Mouse (Mus musculus) heart, postnatal 4 days (tissue): Measurements from ENCODE around the gene Rab2b. TPM values are rescaled to one million over a fixed set of nuclear protein-coding genes. Genes with fewer than 3 reads are reported as not detected.
"Not testable (repeated sequence)": the region's sequence is repeated elsewhere in the genome, so short reads cannot be mapped to it uniquely, and the experiment has no call there.

Experiments used
- DNase-seq: peaks from one replicate; pipeline ENCODE4 v3.0.0; 2021
- total RNA-seq, 2 experiments: library from RNA; stranded (reverse); gene quantifications; 2 replicates each; pipeline ENCODE4 v1.2.3; 2021

Gene Rab2b
- total RNA-seq = 10 to 100 TPM in 1 of 2 experiments, 1 to 10 TPM in 1; 8.9 to 10.6 TPM

- DNase-seq = peak; percentile 99
Observed at GRCm38 (mm10) chr14:52278932-52279746, at the start of gene Rab2b, which contains the start of gene Tox4. Rab2b (minus strand) TSS chr14:52279545. Tox4 (plus strand) TSS chr14:52279146.

GRCm38 (mm10) chr14:52327910-52328812, 48.8 kb upstream of the Rab2b start, which contains the start of gene Sall2:
Sall2 (minus strand) TSS chr14:52328762.
- no peak for DNase-seq

DNA sequence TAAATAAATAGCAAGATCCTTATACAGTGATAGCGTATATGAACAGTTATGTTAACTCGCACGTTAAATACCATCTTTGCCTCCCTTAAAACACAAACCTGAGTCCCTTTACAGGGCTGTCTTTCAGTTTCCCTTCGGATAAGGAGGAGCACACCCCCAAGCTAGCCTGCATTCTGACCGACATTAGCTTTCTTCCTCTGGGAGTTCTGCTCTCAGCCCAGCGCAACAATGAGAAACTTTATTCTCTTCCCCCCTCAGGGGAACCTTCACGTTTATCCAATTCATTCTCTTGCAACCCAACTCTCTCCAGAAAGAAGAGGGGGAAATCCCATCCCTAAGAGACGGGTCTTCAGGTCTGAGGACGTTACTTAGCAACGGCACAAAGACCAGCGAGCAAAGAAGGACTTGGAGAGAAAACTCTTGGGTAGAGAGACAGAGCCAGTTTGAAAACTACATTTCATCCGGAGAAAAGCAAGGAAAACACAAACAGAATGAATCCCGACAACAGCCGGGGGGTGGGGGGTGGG, 48.1 kb upstream of the Rab2b start:
- no peak for DNase-seq

- DNase-seq = no peak
Observed at GRCm38 (mm10) chr14:52325890-52326289, 46.5 kb upstream of the Rab2b start.

DNA sequence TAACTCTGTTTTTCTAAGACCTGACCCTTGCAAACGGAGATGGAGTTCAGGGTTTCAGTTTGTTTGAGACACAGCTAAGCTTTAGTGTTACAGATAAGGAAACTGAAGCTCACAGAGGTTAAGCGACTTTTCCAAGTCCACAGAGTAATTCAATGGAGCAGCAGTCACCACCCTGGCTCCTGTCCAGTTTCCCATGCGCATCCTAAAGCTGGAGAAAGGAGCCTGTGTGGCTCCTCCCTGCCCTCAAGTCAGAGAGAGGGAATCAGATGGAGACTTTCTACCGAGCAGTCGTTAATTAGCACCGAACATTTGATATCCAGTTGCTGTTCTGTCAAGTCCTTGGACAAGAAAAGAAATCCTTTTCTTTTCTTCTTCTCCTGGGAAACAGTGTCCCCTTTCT, 40.0 kb upstream of the Rab2b start:
- DNase-seq = no peak

GRCm38 (mm10) chr14:52316441-52317225, 37.3 kb upstream of the Rab2b start:
- DNase-seq = no peak

DNA sequence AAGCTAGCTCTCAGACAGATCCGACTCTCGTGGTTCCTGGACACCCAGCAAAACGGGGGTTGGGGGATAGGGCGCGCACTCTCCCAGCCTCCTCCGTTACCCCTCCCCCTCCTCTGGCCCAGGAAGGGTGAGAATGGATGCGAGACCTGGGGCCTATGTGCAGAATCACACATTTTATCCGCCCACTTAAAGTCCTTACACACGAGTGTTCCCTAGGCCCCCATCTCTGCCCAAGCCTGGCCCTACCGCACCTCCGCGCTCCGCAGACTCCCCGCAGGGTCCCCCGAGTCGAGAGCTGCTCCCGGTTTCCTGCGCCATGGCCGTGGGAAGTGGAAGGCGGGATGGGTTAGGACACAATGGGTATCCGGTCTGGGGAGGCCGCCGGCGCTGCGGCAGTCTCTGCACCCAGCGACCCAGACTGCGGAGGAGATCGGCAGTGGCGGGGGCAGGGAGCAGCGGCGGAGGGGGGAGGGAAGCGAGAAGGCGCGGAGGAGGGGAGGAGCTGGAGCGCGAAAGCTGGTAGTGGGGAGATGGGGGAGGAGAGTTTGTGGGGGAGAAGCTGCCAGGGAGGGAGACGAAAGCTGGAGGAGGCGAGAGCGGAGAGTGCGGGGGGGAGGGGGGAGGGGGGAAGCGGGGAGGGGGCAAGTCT, 36.6 kb upstream of the Rab2b start:
- DNase-seq = peak; percentile 72

DNA sequence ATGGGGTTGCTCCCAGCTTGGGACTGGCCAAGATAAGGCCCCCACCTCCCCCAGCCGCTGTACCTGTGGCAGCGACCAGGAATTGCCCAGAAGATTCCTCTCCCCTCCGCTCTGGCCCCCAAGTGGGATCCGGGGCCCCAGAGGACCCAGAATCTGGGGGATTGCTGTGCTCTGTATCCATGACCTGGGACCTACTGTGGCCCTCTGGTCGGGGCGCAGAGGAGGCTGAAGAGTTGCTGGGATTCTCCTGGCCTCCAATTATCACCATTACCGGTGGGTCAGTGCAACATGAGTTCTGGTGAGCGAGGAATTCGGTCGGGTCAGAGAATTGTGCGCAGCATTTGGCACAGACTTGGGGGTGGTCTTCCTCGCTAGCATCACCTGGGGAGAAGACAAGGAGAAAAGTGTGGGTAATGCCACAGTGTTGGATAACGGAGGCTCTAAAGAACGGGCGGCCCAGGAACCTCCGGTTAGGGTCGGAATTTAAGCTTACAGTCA, 36.0 kb upstream of the Rab2b start:
- no peak for DNase-seq

GRCm38 (mm10) chr14:52314808-52315150, 35.4 kb upstream of the Rab2b start:
- DNase-seq = no peak

DNA sequence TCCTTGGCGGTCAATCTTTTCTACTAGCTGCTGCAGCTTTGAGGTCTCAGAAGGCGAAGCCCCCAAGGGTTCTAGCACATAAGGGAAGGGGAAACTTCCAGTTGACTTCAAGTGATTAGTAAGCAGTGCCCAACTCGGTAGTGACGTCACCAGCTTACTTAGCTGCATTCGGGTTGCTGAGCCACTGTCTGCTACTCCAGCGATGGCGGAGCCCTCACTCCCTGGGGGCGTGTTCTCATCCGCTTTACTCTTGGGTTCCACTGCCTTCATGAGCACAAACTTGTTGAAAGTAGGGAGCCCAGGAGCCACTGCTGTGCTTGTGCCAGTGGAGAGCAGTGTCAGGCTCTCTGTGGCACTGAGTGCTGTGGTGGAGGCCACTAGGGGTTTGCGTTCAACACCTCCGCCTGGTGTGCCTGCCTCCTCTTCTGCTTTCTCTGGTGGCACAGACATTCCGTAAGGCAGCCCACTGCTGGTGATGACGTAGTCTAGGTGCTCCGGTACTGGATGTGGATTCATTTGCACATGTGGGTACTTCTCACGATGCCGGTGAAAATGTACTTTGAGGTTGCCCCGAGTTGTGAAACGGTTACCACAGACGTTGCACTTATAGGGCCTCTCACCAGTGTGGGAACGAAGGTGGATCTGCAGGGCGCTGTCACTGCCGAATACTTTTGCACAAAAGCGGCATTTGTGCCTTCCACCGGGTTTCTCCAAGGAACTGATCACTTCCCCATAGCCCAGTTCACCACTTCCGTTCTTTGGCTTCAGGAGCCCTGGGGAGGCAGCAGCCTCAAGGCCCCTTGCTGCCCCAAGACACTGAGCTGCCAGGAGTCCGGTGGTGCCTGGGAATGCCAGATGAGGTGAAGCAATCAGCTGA, 34.8 kb upstream of the Rab2b start:
- no peak for DNase-seq

GRCm38 (mm10) chr14:52310906-52311305, 31.6 kb upstream of the Rab2b start:
- DNase-seq = no peak

- not testable (repeated sequence) for DNase-seq
Observed at GRCm38 (mm10) chr14:52310343-52310742, 31.0 kb upstream of the Rab2b start.

DNA sequence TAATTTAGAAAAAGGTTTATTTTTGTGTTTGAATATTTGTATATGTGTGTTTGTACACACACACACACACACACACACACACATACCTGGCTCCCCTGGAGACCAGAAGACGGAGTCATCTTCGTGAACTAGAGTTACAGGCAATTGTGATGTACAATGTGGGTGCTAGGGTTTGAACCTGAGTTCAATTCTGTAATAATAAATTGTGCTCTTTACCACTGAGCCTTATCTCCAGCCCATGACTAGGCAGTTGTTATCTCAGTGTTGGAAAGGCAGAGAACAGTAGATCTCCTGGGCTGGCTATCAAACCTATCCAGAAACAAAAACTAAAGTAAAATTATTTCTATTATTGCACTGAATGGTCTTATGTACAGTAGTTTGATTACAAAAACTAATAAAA, 26.8 kb upstream of the Rab2b start:
- no peak for DNase-seq

DNA sequence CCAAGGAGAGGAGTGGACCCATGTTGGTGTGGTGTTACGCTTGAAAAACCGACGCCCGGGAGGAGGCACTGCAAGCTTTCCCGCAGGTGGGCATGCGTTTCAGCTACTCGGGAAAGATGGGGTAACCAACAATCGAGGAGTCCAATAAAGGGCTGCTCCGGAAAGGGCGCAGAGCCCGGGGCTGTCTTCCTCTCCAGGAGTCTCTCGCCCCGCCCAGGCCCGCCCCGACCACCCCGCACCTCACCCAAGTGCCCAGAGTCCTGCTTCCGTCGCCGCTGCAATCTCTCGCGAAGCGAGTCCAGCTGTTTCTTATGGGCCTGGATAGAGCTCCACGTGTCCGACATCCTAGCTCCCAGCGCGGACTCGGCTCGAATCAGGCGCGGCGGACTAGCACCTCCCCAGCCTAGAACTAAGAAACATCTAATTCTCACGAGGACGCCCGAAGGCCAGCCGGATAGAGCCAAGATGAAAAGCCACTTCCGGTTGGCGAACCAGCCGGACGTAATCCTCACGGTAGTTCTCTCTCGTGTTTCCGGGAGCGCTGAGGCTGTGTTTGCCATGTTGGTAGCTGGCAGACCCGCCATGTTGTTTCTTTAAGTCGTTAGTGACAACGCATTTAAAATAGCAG, 25.4 kb upstream of the Rab2b start, which contains the start of gene Mettl3:
Mettl3 (minus strand) TSS at position 485 of the 628 bp plus-strand sequence.
- peak; percentile 92 for DNase-seq

DNA sequence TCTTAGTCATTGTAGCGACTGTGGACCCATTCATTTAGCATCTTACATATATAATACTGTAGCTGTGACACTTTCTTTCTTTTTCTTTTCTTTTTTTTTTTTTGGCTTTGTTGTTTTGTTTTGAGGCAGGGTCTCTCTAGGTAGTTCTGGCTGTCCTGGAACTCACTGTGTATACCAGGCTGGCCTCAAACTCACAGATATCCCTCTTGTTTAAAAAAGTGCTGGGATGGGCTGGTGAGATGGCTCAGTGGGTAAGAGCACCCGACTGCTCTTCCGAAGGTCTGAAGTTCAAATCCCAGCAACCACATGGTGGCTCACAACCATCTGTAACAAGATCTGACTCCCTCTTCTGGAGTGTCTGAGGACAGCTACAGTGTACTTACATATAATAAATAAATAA, 24.2 kb upstream of the Rab2b start:
- DNase-seq = not testable (repeated sequence)

DNA sequence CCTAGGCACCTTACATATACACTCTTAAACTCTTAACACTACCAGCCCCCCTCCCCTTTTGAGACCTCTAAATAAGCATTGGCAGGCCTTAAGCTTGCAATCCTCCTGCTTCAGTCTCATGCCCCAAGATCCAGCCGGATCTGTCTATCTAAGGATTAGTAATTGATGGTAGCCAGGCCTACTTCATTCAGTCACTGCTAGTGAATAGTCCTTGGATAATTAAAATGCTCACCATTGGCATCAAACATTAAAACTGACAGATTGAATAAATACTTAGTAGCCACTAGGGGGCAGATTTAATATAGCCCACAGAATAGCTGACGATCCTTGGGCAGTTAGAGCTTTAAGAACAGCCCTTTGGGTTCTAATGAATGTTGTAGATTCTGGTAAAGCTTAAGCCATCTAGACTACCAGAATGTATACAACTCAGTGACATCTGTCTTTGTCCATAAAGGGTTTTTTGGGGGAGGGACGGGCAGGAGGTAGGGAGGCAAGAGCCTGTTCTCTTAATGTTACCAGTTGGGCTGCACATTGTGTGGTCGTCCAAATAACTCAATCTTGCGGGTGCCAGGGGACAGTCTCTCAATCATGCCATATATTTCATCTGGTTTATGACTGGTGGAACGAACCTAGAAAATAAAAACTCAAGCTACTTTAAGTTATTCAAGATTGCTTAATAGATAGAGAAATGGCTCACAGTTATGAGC, 16.4 kb upstream of the Rab2b start:
- no peak for DNase-seq

DNA sequence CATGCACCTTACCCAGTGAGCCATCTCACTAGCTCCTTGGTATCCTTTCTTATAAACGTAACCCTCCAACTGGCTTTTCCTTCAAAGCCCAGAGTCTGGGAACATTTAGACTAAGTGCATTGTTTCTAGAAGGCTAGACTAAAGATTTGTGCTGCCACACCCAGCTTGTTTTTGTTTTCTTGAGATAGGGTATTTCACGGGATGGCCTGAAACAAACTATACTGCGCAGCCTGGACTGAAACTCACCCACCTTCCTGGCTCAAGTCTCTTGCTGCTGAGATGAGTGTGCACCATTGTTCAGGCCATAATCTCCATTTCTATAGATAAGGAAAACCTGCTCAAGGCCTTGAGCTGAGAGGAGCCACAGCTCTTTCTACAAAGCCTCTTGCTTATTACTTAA, 4.8 kb upstream of the Rab2b start:
- DNase-seq = no peak

DNA sequence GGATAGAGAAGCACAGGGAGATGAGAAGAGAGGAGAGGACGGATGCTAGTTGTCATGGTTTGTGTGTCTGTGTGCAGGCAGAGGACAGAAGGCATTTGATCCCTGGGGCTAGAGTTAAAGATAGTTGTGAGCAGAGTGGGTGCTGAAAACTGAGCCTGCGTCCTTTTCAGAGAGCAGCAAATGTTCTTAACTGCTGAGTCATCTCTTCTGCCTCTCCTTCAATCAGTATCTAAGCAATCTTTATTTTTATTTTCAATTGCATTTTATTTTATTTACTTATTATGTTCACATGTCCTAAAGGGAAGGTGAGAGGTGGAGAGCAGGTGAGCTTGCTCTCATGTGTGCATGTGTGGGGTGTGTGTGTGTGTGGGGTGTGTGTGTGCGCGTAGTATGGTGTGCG, 4.3 kb upstream of the Rab2b start:
- DNase-seq = no peak

DNA sequence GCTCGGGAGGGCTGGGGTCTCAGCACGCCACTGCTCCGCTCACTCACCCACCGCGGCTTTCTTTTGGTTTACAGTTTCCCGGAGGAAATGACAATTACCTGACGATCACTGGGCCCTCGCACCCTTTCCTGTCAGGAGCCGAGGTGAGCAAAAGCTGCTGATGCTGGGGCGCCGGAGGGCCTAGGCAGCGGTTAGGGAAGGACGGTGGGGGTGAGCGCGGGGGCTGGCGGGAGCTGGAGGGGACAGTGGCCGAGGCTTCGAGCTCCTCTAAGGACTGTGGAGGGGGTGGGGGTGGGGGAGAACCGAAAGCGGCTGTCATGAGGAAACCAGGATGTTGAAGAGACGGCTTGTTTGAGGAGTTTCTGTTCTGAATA, 389 bp upstream of the Rab2b start:
- DNase-seq = no peak
